Mouse (Mus musculus) central nervous system, embryonic 14 days (tissue): ENCODE measurements around the gene Wls. TPM values are rescaled to one million over a fixed set of nuclear protein-coding genes. Genes with fewer than 3 reads are reported as not detected.

Experiments
- polyA plus RNA-seq: library from polyadenylated mRNA; depleted of rRNA; stranded (reverse); fragments of >200 nt; gene quantifications from 2 replicates; pipeline ENCODE4 v1.2.3, GENCODE M21; 2012; rRNA removed

The Wls gene
- polyA plus RNA-seq, result 43.8 and 55.6 TPM in 2 replicates

DNA sequence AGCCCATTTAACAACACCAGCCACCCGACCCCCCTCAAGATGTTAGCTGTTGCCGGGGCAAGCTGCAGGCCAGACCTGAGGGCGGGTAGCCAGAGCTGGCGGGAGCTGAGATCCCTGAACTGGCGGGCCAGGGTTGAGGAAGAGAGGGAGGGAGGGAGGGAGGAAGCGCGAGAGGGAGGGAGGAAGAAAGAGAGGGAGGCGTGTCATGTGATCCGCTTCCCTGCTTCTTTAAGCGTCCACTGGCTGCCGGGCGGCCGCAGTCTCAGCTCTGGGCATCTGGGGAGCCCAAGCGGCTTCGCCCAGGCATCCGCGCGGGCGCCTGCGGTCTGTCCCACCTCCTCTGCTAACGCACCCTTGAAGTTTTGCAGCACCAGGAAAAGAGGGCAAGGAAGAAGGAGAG lies at the start of gene Wls:
Wls (plus strand) TSS at position 192 of the 400 bp plus-strand sequence.

Other genes with a start within 250 kb of the Wls start
- gene Rpe65, start 240.5 kb upstream of the Wls start, polyA plus RNA-seq, result not detected in 2 replicates